Mouse (Mus musculus): ENCODE results near the gene Olfr558.

Olfr558 gene

DNA sequence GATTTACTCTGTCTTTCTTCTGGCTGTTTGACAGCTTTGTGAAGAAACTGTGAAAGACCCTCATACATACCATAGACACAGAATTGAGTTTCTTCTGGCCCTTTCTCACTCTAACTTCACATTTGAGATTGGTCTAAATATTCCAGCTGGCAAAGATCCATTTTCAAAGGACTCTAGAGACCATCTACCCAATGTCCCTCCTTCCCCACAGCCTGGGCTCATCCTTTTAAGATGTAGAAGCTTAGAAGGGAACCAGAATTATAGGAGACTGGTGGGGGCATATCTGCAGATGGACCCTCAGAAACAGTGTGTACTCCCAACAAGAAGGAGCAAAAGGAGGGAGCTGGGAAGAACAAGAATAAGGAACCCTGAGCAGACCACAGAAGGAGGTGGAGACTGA is at the start of gene Olfr558:
Olfr558 (plus strand) TSS at position 301 of the 400 bp plus-strand sequence.
- no peak for DNase-seq

DNA sequence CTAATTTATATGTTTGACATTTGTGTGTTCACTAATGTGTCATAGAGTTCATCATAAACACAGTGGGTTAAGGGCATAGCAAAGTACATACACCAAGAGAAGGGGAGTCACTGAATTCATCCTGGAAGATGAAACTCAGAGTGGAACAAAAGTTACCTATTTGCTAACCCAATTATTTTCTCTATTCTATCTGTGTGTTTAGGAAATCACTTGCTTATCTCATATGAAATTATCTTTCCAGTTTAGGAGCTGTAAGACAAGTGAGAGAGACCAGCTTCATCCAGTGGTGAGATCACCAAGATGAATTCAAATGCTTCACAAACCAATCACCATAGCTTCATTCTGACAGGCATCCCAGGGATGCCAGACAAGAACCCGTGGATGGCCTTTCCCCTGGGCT is 43.5 kb upstream of the Olfr558 start, which contains the start of gene Olfr555:
Olfr555 (plus strand) TSS at position 301 of the 400 bp plus-strand sequence.
- DNase-seq: no peak

DNA sequence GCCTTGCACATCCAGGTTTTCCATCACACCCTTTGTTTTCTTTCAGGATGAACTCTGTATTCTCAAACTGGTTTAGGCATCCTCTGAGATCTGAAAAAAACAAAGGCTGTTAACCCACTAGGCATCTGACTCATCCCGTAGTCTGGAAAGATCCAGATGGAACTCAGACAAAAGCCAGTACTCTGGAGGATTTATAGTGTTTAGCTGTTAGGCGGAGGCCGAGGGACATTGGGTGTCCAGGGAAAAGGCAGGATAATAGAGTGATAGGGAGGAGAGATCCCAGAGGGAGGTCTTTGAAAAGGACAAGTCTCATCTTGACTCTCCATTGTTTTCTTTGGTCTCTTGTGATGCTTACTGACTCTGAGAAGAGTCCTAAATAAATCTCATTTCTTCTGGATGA is 37.4 kb upstream of the Olfr558 start, which contains the start of gene Olfr556:
Olfr556 (plus strand) TSS at position 301 of the 400 bp plus-strand sequence.
- DNase-seq: no peak

DNA sequence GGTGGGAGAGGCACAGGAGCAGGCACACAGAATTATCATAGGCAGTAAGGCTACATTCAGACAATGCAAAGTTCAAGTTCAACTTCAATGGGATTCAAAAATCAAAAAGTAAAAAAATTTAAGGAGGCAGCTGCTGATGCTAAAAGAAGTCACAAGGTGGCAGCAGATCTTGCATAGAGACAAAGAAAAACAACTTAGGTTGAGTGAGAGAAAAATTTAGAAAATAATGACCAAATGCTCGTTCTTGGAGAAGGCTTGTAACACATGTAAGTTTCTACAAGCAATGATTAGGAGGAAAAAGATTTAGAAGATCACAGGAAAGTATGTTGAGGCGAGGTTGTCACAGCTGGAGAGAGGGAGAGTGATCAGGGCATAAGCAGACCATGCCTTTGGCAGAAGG is 36.6 kb upstream of the Olfr558 start:
- DNase-seq: no peak

DNA sequence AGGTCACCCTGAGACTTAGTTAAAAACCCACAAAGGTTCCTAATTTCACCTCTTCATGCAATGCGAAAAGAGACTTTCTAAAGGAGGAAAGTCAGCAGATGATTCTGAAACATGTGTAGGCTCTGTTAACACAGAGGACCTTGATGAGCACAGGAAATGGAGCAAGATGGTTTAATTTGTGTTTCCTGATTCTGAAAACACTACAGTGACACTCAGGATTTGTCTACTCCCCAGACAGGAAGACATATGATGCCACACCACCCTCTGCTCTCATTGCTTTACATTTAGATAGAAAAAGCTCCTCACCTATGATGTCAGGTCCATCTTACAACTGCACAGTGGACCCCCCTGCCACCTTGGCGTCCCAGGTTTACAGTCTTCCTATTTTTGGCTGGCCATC is 25.8 kb upstream of the Olfr558 start:
- no peak for DNase-seq

DNA sequence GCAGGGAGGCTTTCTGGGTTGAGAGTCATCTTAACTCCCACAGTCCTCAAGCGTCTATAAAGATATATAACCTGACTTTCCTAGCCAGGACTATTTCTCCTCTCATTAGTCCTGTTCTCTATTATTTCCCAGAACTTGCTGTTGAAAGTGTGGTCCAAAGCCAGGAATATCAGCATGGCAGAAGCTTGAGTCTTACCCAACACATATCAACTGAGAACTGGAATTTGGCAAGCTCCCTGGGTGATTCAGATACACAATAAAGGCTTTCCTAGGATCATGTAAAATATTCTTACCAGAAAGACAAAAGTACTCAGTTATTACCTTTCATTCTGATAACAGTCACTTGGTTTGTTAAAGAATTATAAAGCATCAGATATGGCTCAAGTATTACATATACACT is 20.1 kb upstream of the Olfr558 start:
- DNase-seq: no peak

DNA sequence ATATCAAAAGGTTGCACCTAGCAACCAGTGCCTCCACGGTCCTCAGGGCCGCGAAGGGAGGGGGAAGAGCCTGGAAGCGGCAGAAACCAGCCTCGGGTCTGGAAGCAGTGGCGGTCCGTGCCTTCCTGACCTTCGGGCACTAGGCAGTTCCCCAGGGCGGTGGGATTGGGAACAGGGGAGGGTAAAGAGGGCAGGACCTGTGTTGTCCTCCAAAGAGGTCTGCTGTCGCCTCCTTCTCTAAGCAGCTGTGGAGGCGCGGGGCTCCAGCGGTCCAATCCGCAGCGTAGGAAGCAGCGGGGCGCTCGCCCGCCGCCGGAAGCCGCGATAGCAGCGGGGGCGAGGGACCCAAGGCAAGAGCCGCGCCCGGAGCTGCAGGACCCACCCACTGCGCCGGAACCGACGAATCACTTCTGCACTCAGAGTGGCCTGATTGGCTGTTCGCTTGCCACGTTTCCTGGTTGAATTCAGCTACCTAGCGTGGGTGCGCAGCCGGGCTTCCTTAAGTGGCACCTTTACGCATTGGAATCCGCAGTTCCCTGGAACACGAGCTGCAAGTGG is 15.0 kb upstream of the Olfr558 start, which contains the start of gene Trim68:
Trim68 (minus strand) TSS at position 384 of the 558 bp plus-strand sequence.
- DNase-seq: peak; percentile 91

DNA sequence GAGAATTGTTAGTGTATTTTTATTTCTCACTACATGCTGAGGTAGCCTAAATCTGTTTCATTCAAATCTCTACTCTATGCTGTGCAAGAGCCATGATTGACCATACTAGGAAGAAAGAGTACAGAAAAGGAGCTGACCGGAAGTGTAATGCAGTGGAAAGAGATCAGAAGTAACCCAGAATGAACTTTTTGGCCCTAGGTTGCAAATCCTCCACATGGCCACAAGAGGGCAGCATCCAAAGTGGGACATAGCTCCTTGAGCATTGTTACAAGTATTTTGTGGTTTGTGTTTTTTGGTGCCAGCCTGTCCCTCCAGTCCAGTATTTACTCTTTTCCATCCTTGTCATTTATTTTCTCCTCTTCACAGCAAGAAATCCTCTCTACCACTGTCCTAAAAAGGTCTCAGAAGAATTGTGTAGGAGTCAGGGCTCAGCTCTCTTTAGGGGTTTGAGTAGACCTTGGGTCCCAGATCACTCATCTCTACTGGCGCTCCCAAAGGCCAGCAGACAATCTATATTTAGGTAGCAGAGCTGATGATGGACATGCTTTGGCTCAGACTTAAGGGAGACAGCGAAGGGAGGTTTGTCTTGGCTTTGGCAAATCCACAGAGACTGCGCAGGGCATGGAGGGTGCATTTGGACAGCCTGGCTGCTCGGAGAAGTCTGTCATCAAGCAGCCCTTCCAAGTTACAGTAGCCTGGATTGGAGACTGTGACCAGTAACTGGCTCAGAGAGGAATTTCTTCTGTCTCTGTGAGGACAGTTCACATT is 6.5 kb upstream of the Olfr558 start, which contains the start of gene Olfr557:
Olfr557 (plus strand) TSS at position 553 of the 768 bp plus-strand sequence.
- DNase-seq: no peak

DNA sequence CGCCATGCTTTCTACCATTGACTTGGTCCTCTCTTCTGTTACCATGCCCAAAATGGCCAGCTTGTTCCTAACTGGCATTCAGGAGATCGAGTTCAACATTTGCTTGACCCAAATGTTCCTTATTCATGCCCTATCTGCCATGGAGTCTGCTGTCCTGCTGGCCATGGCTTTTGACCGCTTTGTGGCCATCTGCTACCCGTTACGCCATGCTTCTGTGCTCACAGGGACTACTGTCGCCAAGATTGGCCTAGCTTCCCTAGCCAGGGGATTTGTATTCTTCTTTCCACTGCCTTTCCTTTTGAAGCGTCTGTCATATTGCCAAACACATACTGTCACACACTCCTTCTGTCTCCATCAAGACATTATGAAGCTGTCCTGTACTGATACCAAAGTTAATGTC is 3.6 kb upstream of the Olfr558 start:
- DNase-seq: no peak

DNA sequence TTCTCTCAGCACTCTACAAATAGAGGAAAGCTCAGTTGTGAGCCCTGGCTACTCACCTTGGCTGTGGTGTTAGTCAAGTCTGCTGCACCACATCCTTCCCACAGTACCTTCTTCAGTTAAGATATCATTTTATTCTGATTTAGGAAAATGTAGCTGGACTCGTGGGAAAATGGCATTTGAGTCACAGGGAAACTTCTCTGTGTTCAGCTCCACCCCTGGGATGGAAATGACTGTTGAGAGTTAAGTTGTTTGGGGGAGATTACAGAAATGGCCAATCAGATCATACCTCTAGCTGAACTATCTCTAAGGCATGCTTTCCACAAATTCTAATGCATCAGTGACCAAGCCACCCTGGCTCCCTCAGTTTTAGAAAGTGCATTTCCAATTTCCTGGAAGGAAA is 17.0 kb downstream of the Olfr558 start, which contains the start of gene Olfr33:
Olfr33 (minus strand) TSS at position 101 of the 400 bp plus-strand sequence.
- DNase-seq: no peak

DNA sequence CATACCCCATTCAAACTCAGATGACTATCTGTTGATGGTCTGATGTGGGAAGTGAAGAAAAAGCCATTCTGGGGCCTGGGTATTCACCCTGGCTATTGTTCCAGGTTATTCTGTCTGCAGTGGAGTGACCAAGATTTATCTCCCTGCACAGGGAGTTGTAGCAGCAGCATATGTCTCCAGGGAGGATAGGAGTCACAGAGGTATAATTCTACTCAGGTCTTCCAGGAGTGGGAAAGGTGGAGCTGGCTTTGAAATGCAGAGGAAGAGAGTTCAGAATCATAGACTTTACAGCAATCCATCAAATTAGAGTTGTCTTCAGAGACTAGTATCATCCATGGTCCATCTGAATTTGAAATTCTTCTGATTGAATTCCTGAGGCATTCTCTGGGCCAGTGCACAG is 25.4 kb downstream of the Olfr558 start, which contains the start of gene Olfr559:
Olfr559 (minus strand) TSS at position 101 of the 400 bp plus-strand sequence.
- no peak for DNase-seq

DNA sequence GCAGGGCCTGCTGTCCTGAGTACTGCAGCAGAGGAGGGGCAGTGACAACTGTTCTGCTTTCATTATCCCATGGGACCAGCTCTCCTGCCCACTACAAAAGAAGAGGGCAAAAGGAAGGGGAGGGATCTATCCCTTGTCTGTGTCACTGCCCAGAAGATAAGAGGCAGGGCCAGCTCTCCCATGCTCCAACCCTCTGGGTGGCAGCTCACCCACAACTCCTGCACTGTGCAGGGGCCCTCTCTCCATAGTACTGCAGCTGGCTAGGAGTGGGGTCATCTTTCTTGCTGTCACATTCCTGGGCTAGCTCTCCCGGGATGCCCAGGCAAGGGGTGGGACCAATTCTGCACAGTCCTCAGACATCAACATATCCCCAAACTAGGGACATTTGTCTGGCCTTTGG is 31.8 kb downstream of the Olfr558 start:
- DNase-seq: no peak

DNA sequence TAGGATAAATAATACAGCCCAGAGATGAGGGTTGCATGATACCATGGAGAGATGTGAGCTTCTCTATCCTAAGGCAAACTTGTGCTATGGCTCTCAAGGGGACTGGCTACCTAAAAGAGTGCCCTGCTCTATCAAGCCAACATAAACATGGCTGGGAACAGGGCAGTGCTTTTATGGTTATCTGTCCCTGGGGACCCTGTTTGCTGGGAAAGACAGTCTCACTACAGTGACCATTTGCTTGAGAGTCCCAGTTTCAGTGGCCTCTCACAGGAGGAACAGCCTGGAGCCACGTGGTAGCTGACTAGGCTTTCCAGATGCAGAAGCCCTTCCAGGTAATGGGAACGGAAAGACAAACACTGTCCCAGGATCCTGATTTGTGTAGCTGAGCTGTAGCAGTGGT is 35.7 kb downstream of the Olfr558 start:
- no peak for DNase-seq

DNA sequence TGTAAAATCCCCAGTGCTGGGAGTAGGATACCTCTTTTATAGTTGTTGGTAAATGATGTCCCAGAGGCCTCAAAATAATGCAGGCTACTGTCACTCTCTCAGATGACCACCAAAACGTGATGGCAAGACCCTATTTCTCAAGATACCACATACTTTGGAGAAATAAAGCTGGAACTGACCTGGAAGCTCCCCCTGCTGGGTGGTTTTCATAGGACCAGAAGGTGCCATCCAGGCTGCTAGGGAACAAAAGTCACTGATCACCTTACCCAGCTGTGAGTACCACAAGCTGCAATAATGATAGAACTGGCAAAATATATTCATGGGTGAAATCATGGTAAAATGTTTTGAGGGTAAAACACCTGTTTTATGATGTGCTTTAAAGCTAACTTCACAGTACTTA is 50.1 kb downstream of the Olfr558 start:
- no peak for DNase-seq

DNA sequence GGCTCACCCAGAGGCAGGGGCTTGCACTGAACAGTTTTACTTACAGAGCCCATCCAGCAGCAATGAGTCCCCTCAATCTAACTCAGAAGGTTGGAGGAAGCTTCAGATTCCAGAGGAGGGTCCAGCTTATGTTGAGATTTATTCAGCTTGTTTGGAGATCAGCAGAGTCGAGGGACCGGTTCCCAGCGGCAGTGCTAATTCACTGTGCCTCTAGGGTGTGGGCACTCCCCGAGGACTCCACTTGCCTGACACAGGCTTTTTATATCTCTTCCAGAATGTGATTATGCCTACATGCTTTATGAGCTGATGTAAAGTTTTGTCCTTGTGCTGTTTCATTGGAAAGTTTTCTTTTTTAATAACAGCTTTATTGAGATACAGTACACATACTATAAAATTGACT is 57.3 kb downstream of the Olfr558 start, which contains the start of the genes Olfr560 and Olfr78:
Olfr560 (minus strand) TSS at position 101 of the 400 bp plus-strand sequence.
Olfr78 (minus strand) TSS at position 206 of the 400 bp plus-strand sequence.
- no peak for DNase-seq
